Mouse (Mus musculus) adrenal gland, adult (tissue): ENCODE data around the gene Piwil1.
"Not testable (repeated sequence)": the region's sequence is repeated elsewhere in the genome, so short reads cannot be mapped to it uniquely, and the experiment has no call there.

ENCODE experiments used
- DNase-seq, 2 experiments: peaks; one replicate each; pipeline ENCODE4 v3.0.0; 2022 to 2023; ENCODE audit warnings: low spot score in 1 of 2; ENCODE audit not compliant: inconsistent age in 2 of 2

The Piwil1 gene

DNA sequence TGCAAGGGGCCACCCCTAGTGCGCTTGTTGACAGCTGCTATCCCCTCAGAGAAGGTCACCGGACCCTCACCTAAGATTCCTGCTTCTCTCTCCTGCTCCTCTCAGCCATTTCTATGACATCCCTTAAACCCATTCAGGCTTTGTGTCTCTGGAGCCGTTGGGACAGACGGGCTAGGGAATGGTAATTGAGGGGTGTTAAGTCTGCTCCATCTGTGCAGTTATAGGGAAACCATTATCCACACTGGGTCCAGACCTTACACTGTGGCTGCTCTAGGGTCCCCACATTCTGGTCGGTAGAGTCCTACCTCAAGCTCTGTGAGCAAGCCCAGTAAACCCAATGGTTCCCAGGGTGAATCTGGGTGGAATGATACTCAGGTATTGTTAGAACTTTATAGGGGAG, 6.6 kb downstream of the Piwil1 start:
- no peak for DNase-seq

DNA sequence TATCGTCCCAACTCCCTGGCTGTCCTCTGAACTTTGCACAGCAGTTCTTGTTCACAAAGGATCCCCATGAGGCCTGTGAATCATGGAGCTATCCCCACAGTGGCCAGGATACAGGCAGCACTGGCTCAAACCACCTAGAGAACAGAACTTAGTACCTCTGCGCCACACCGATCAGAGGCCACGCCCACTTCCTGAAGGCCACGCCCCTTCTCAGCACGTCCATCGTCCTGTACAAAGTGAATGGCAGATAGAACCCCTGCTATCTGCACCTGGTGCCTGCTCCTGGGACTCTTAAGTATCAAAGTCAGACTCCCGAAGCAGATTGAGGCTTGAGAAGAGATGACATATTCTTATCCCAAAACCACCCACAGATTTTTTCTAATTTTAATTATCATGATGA, 8.3 kb downstream of the Piwil1 start:
- DNase-seq: no peak

- peak in 1 of 2 experiments; percentile 43 for DNase-seq
These were observed 9.5 kb downstream of the Piwil1 start for GRCm38 (mm10) chr5:128711847-128712246.

DNA sequence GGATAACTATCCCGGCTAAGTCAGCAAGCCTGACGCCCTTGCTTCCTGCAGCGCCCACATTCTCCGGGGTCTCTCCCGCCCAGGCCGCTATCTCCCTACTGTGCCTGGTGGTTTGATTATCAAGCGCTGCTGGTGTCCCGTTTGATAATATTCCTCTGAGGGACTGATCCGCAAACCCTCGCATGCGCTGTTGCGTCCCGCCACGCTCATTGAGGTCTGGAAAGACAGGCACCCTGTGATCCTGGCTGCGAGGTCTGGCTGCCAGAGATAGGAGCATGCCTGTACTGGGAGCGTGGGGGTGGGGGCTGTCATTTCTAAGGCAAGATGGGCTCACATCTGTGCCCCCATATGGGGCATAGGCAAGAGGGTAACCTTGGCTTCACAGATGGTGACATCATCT, 12.8 kb downstream of the Piwil1 start:
- DNase-seq: no peak

DNA sequence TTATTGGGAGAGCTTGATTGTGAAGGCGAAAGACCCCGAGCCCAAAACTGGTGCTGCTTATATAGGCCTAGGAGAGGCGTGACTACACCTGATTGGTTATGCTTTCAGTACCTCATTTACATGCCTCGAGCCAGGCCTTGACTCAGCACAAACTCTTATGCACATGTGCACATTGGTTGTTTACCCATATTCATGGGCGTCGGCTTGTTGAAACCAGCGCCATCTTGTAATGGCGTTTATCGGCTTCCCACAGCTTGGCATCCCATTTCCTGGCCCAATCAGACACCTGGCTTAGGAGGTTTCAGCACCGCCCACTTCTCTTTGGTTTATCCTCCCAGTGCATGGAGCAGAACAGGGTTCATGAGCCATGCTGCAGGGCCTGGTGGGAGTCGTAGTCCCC, 18.1 kb downstream of the Piwil1 start:
- DNase-seq: not testable (repeated sequence)

GRCm38 (mm10) chr5:128729341-128729740, 27.0 kb downstream of the Piwil1 start:
- DNase-seq: no peak

DNA sequence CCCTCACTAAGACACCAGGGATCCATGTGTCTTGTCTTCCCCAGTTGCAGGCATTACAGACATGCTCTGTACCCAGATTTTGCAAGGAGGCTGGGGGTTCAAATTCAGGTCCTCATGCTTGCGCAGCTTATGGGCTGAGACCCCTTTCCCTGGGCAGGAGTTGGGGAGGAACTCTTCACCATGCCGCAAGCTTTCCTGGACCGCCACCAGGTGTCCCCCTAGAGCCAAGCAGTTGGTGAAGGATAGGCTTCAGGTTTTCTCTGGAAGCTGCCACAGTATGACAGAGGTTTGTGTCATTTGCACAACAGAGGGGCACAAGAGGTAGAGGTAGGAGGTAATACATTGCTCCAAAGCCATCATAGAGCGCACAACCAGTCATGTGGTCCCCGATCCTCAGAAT, 28.3 kb downstream of the Piwil1 start:
- peak in 1 of 2 experiments; percentile 56 for DNase-seq

- DNase-seq: no peak
These were observed 30.2 kb downstream of the Piwil1 start for GRCm38 (mm10) chr5:128732416-128733014.

GRCm38 (mm10) chr5:128733955-128734354, 31.6 kb downstream of the Piwil1 start:
- DNase-seq: peak; percentile 33 to 72

DNA sequence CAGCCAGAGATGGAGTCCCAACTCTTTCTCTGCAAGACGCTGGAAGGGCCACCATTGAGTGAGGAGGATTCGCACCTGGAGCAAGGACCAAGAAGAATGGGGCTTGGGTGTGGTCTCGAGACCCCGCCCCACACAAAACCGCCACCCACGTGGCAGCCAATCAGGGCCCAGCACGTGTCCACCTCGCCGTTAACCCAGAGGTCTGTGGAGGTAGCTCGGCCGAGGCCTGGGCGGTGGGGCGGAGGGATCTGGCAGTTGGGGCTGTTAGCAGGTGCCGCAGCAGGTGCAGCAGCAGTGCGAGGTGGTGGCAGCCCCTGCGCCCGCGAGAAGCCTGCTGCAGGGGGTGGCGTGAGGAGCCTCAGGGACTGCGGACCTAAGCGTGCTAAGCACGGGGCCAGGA, 33.6 kb downstream of the Piwil1 start:
- DNase-seq: no peak

- no peak for DNase-seq
These were observed 37.0 kb downstream of the Piwil1 start for GRCm38 (mm10) chr5:128739168-128739837.

DNA sequence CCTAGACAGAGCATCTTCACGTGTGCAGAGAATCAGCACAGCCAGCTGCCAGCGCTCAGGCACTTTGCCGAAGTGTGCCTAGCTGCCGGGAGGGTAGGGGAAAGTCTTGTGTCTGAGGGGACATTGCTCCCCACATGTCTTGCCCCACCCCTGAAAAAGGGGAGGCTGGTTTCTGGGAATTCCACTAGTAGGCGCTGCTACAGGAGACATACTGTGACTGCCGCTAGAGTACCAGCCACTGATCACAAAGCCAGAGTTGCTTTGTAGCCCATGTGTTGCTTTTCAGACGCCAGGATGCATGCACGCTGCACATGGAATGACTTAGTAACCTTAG, 37.5 kb downstream of the Piwil1 start:
- no peak for DNase-seq

- no peak for DNase-seq
These were observed 42.0 kb downstream of the Piwil1 start for GRCm38 (mm10) chr5:128744351-128744750.

DNA sequence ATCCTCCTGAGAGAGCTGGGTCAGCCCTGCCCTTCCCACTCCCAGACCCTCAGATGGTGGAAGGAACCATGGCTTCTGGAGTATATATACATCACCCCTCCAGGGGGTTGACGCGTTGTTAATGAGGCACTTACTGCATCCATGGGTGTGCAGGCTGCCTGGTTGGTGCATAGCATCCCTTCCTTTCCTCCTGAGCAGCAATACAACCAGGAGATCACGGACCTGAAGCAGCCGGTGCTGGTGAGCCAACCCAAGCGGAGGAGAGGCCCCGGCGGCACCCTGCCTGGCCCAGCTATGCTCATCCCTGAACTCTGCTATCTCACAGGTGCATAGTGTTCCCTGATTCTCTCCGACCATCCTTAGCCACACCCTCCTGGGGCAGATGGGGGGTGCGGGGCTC, 42.9 kb downstream of the Piwil1 start:
- DNase-seq: no peak

GRCm38 (mm10) chr5:128746261-128746660, 43.9 kb downstream of the Piwil1 start:
- no peak for DNase-seq

- no peak for DNase-seq
These were observed 58.8 kb downstream of the Piwil1 start for GRCm38 (mm10) chr5:128761118-128761517.

GRCm38 (mm10) chr5:128769026-128769631, 66.8 kb downstream of the Piwil1 start:
- no peak for DNase-seq

DNA sequence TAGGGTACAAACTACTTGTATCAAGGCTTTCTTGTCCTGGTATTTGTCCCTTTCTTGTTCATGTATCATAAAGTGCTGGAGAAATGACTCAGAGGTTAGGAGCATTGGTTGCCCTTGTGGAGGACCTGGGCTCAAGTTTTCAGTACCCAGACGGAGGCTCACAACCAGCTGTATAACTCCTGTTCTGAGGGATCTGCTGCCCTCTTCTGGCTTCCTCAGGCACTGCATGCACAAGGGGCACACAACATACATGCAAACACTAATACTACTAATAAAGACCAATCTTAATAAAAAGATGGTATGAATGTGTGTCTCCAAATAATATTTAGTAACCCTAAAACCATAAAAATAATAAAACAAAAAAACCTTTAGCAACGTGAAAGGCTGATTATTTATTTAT, 74.1 kb downstream of the Piwil1 start:
- DNase-seq: no peak

GRCm38 (mm10) chr5:128781621-128782020, 79.3 kb downstream of the Piwil1 start:
- no peak for DNase-seq

DNA sequence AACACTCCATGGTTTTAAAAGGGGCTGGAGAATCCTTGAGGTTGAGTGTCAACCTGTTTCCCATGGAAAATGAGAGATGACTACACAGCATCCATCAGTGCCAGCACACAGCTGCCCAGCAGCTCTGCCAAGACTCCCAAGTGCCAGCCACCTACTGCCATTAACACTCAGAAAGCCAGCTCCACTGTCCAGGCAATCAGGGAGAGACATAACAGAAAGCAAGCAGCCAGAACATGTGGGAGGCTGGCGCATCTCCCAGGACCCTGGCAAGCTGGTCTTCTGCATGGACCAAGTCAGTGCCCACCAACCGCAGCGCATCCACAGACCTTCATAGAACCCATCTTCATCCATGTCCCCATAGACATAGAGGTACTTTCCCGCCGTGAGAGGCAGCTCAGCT, 98.3 kb downstream of the Piwil1 start:
- no peak for DNase-seq
